In the genomic region with DNA sequence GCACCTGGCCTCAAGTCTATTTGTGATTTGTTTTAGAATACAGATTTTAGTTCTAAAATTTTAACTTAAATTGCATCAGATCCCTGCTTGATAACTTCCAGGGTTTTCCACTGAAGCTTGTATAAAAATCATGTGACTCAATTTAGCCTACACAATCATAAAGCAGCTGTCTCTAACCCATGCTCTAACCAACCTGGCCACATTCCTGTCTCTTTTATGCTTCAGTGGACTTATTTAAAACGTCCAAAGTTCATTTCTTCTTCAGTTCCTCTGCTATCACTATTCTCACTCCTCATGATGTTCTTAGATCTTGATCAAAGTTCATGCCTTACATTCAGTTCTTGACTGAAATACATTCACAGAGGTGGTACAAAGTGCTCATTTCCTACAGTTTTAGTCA, we compare ENCODE assay signal across 17 mouse cellular contexts.
"Had no signal": no experiment of that assay in that cellular context is flagged by ENCODE, and none has a peak within 500 bp of the region (broad histone marks: within the 10 kb centered on the region; RNA-seq: fewer than 3 reads in every experiment).

No protein-coding gene starts in this region.

- H3K4me1 ChIP-seq: heart, embryonic 10.5 days; heart, embryonic 12.5 days; heart, embryonic 13.5 days; heart, embryonic 15.5 days; hindbrain, embryonic 10.5 days; hindbrain, embryonic 12.5 days; hindbrain, embryonic 13.5 days; hindbrain, embryonic 15.5 days; kidney, embryonic 15.5 days had no signal

- H3K4me2 ChIP-seq: heart, embryonic 11.5 days; heart, embryonic 12.5 days; heart, embryonic 13.5 days; heart, embryonic 15.5 days; hindbrain, embryonic 12.5 days; hindbrain, embryonic 13.5 days; hindbrain, embryonic 14.5 days; hindbrain, embryonic 15.5 days; kidney, embryonic 15.5 days had no signal

- ATAC-seq: hindbrain, embryonic 16.5 days; hindbrain, postnatal 0 days; inflammation-experienced regulatory T-cells, adult 6 months had no signal

- H3K27me3 ChIP-seq: heart, embryonic 12.5 days; heart, embryonic 13.5 days; heart, embryonic 15.5 days; hindbrain, embryonic 12.5 days; hindbrain, embryonic 13.5 days; hindbrain, embryonic 15.5 days; kidney, embryonic 15.5 days had no signal

- H3K4me3 ChIP-seq: heart, embryonic 10.5 days; heart, embryonic 12.5 days; heart, embryonic 13.5 days; heart, embryonic 15.5 days; hindbrain, embryonic 10.5 days; hindbrain, embryonic 12.5 days; hindbrain, embryonic 13.5 days; hindbrain, embryonic 15.5 days; kidney, embryonic 15.5 days; layer of hippocampus, adult 2 months; left cerebral cortex, adult 2 months had no signal

- H3K9ac ChIP-seq: heart, embryonic 12.5 days; heart, embryonic 13.5 days; heart, embryonic 15.5 days; hindbrain, embryonic 12.5 days; hindbrain, embryonic 13.5 days; hindbrain, embryonic 14.5 days; hindbrain, embryonic 15.5 days; kidney, embryonic 15.5 days had no signal

- H3K9me3 ChIP-seq: heart, embryonic 10.5 days; heart, embryonic 12.5 days; heart, embryonic 13.5 days; heart, embryonic 15.5 days; hindbrain, embryonic 10.5 days; hindbrain, embryonic 12.5 days; hindbrain, embryonic 13.5 days; hindbrain, embryonic 15.5 days; kidney, embryonic 15.5 days had no signal

- H3K36me3 ChIP-seq: heart, embryonic 10.5 days; heart, embryonic 12.5 days; heart, embryonic 13.5 days; heart, embryonic 15.5 days; hindbrain, embryonic 10.5 days; hindbrain, embryonic 12.5 days; hindbrain, embryonic 13.5 days; hindbrain, embryonic 15.5 days; kidney, embryonic 15.5 days had no signal

- H3K27ac ChIP-seq: heart, embryonic 10.5 days; heart, embryonic 13.5 days; heart, embryonic 15.5 days; hindbrain, embryonic 10.5 days; hindbrain, embryonic 12.5 days; hindbrain, embryonic 13.5 days; hindbrain, embryonic 14.5 days; hindbrain, embryonic 15.5 days; hindbrain, postnatal 0 days; kidney, embryonic 15.5 days; kidney, postnatal 0 days; layer of hippocampus, adult 2 months; left cerebral cortex, adult 2 months had no signal
